Mouse (Mus musculus): Measurements from ENCODE around the gene Cpz. TPM values are rescaled to one million over a fixed set of nuclear protein-coding genes. Genes with fewer than 3 reads are reported as not detected.
A peak's percentile ranks its signal among the peaks of the same experiment; 100 is the strongest.

Cpz gene
- total RNA-seq, 2 experiments from 2014 or later, result 0.15 TPM

DNA sequence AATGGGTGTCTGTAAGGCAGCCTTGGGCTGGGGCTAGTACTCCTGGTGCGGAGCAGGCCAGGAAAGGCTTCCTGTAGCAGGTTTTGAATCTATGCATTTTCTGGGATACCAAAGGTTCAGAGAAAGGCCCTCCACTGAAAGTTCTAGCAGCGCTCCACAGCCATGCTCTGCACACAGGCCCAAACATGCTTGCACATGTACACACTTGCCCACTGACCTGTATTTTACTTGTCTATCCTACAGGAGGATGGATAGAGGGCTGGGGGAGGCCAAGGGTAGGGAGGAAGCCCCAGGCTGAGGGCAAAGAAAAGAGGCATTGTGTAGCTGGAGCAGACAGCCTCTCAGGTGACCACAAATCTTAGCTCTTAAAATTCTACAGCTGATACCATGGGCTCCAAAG is 1.1 kb downstream of the Cpz start:
- no peak for DNase-seq

DNA sequence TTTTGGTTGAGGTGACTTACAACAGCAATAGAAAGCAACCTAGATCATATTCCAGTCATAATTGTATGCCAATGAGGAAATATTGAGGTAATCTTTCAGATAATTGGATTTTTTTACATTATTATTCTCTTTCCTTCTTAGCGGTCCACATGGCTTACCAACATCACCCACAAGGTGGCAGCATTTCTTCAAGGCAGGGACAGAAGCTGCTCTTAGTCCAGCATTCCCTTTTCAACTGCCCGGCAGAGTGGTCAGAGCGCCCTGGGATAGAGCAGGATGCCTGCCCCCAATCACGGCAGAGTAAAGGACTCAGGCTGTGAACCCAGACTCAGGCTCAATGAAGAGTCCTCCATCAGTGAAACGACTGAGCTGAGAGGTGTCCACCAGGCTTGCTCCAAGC is 1.8 kb downstream of the Cpz start:
- peak; percentile 26 to 58 for DNase-seq

DNA sequence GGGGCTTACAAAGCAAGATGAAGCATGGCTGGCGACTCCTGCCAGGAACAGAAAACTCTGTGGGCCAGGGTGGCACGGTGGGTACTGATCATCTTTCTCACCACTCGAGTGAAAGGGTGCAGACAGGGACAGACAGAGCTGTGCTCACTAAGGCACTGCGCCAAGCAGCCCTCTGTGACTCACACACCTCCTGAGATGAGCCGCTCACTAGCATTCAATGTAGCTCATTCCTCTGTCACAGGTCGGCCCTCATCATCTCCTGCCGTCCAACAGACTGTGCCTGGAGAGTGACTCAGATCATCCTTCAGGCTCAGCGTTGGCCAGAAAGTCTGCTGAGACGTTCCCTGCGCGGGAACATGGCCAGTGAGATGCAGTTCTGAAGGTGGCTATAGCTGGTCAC is 8.7 kb downstream of the Cpz start:
- DNase-seq, result no peak

DNA sequence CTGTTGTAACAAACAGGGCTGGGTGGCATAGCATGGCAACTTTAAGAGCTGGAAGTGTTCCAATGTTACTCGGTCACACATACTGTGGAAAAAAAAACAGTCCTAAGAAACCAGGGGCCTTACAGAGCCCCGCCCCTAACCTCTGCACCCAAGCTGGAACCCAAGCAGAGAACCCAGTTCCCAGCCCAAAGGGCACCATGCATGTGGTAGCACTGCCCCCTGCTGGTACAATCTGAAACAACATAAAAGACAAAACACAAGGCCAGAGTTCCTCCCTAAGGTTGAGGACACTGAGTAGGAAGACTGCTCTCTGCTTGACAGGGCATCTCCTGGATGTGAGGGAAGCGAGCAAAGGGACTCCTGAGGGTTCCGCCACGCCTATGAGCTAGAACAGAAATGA is 14.9 kb downstream of the Cpz start:
- peak; percentile 22 to 49 for DNase-seq

DNA sequence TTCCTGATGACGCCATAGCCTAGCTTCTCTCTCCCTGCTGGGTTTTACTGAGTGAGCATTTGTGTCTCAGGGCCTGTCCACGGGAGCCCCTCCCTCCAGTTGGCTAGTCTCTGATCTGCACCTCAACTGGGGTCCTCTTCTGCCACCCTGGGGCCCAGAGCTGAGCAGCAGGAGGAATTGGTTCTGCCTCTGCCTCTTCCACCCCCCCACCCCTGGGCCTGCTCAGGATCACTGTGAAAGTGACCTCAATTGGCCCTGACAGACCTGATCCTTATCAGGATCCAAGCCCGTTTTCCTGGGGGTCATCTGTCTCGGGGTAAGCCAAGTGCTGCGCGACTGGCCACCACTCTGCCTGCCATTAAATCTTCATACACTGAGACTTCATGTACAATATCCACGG is 20.5 kb downstream of the Cpz start:
- no peak for DNase-seq

DNA sequence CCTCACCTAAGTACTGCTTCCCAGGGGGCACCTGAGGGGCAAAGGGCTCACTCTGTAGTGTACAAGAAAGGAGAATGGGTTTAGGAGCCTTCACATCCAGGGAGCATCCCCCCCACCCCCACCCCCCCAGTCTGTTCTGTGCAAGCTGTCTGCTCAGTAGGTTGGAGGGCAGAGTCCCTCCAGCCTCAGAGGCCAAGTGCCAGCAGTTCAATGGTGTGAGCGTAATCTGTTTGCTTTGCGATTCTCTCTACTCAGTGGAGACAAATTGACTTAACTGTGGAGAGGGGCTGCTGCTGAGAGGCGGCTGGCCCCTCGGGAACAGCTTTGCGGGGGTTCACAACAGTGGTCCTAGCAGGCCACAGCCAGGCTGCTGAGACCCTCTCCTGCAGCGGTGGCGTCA is 28.2 kb downstream of the Cpz start:
- no peak for DNase-seq

DNA sequence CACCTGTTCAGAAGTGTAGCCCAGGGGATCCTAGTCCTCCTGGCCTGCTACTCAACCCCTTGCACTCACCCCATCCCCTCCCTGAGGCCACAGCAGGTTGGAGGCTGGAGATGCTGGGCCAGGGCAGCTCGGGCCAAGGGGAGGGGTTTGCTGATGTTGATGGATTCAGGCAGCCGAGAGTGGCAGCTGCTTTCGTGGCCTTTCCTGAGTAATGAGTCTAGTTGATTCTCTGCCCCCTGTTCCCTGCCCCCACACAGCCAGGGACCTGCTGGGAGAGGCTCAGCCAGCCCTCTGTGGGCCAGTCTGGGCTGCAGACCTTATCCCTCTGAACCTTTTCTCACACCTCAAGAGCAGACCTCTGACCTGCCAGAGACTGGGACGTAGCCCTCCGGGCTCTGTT is 29.5 kb downstream of the Cpz start:
- DNase-seq, result no peak

DNA sequence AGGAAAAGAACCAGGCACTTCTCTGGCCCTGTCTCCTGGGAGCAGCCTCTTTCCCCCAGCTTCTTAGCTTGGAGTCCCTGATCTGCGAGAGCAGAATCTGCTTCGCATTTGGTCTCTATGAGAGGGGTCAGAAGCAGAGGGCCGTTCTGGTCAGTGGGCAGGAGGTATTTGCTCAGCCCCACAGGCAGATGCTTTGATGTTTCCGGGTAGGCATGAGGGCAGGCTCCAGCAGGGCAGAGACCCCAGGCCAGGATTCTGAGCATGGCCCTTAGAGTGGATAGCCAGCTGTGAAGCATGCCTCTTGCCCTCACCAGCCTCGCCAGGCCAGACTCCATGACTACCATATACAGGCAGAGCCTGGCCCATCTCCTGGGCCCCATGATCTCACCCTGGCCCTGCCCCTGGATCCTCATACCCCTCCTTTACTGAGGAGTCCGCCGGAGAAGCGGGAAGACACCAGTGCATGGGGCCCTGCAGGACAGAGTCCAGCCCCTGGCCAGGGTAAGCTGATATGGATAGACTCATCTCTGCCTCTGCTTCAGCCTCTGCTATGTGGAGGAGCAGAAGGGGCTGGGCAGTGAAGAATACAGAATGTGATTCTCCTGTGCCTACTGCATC is 30.6 kb downstream of the Cpz start:
- DNase-seq, result no peak

DNA sequence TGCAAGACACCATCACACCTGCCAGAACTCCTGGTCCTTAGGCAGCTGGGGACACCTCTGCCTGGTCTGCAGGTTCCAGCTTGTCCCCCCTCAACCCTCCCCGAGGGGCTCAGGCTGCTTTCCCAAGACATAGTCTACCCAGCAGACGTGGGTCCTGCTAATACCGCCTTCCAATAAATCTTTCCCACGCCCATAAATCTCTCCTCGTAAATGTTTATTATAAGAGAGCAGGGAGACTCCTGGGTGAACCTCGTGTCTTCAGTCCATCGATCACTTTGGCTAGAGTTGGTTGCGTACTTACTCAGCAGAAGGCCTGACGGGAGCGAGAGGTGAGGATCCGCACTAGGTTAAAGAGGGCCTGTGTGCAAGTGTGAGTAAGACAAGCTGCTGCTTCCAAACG is 31.7 kb downstream of the Cpz start:
- DNase-seq, result no peak

DNA sequence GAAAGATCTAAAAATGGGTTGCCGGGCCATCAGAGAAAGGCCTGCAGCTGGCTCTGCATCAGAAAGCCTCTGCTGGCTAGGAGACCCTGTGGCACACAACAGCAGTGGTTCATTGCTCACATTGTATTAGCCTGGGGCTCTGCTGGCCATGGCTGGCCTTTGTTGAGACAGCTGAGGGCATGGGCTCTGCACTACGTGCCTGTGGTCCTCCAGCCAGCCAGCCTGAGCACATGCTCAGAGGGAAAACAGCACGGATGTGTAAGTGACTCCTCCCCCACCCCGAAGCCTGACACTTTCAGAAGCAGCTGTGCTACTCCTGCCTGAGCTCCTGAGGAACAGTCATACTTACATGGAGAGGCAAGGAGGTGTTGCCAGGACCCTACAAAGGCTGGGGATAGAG is 46.0 kb downstream of the Cpz start:
- peak; percentile 6 to 9 for DNase-seq

DNA sequence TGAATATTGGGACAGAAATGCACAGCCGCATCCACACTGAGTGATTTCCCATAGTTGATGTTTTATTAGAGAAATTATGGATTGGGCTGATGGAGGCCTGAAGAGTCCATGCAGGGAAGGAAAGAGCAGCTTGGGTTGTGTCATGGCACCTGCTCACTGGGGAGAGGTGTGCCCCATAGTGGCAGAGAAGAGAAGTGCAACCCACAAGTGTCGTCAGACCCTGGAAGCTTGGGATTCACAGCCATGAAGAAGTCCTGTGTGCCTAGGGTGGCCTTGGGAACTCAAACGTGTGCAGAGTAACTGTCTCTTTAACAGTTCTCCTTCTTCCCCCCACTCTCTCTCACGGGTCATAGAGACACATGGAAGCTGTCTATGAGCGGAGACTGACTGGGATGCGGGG is 50.3 kb downstream of the Cpz start:
- DNase-seq, result no peak

DNA sequence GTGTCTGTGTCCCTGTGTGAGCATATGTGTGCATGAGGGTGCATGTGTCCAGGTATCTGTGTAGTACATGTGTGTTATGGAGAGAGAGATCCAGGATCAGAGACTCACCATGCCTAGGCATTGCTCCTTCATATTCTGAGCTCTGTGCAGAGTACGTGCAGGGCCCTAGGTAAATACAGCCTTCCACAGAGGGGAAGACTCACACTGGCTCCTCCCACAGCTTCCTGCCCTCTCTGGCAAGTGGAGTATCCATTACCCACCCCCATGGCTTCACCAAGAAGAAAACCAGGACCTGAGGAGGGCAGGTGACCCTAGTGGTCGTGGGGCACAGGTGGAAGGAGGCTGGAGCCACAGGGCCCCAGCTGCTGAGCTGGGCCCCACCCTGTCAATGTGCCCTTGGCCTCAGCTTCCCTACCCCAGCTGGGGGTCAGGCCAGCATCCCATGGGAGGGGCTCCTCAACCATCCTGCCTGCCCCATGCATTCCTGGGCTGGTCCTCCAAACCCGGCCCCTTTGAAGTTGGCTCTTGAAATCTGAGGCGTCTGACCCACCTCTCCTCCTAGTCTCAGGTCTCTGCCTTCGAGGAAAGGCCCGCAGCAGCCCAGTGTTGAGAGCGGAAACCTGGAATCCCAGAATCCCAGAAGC is 54.5 kb downstream of the Cpz start:
- no peak for DNase-seq

DNA sequence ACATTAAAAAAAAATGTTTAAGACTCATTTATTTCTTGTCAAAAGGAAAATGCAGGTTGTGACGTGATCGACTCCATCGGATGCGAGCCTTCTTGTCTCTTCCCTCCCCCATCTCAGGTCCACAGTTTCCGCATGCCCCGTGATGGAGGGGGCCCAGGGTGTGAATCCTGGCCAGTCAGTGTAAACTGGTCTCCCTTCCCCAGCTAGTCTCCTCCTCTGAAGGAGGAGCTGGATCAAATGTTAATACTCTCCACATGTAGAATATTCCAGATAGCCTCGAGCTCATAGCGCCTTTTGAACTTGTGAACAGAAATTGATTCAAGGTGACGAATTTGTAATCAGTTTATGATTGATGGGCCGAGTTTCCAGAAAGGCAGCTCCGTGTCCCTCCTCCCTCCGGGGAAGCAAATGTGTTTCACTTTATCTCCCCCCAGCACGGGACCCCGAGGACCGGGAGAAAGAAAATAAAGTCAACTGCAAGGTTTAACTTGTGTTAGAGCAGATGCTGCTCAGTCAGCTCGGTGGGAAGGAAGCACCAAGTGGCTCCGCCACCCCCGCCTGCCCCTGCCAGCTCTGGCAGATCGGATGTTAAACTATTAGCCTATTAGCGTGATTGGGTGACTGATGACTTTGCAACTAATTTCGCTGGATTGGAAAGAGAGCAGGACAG is 59.4 kb downstream of the Cpz start:
- peak in 1 of 2 experiments; percentile 22 for DNase-seq

DNA sequence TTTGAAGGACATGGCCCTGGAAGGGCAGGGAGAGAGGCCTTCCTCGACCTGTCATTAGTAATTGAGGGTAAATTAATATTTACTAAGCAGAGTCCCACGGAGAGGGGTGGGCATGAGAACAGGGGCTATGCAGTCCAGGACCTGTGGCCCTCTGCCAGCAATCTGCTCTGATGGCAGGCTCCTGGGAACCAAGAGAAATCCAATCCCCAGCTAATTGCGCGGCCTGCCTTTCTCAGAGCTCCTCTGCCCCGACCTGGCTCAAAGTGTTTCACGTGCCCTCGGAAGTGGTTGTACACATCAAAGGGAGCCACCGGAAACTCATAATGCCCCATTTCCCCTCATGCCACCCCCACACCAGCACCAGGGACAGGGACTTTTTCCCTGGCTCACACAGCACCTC is 63.4 kb downstream of the Cpz start:
- DNase-seq, result no peak

DNA sequence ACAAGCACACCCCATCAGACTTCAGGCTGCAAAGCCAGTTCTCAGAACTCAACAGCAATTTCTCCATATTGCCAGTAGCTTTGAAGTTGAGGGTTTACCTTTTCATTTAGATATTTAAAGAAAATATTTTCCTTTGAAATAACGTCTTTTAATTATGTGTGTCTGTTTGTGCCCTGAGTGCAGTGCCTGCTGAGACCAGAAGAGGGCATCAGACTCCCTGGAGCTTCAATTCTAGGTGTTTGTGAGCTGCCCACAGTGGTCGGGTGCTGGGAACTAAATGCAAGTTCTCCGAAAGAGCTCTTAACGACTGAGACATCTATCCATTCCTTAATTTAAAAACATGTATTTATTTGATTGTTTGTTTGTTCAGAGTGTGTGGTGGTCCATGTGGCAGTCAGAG is 65.7 kb downstream of the Cpz start:
- DNase-seq, result no peak

DNA sequence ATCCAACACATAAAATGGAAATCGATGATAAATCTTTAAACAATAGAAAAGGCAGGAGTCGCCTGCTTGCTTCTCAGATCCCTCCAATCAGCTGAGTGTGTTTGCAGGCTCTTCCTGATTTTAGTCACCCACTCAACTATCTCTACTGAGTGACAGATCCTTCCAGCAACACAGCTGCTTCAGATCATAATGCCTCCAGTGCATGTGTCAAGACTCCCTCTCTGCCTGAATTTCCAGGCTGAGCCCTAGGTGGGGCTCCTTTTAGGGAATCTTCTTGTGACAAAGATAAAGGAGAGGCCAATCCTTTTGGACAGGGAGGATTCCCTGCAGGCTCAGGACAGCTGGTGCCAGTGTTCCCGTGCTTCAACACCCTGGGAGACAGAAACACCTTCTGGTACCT is 67.2 kb downstream of the Cpz start:
- no peak for DNase-seq

DNA sequence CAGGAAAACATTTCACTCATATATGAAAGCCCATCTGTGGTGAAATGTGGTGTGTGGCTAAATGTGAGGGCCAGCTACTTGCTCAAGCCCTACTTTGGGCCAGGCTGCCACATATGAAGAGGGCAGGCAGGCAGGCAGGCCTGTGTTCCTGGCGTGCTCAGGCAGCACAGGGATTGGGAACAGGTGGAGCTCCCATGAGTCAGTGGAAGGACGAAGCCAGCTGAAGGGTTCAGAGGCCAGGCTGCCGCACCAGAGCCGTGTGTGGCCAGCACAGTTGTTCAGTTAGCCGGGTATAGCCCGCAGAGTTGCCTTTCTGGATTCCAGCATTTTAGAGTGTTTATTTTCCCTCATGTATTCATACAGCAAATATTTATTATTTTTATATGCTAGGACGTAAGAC is 68.1 kb downstream of the Cpz start:
- no peak for DNase-seq

DNA sequence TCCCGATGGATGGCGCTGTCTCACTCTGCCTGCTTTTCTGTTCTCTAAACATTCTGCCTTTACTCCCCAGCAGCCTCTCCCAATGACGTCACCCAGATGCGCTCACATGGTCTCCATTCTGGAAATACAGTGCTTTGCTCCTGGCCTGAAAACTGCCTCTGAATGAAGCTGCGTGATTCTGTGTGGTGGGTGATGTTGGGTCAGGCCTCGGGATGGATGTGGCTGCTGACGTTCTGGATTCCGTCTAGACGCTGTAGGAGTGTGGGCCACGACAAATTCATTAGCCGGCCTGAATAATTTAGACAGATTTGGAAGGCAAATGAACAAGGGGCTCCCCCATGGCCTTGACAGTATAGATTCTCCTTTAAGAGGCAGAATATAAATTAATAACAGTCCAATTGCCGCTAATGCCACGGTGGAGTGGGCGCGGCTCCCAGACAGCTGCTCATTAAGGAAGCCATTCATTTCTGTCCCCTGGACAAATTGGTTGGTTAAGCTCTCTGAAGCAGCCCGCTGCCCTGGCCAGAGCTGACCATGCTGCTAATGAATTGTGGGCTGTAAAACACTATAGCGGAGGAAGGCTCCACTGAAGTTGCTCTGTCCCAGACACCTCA is 71.2 kb downstream of the Cpz start:
- peak; percentile 23 for DNase-seq

Other genes with a start within 250 kb of the Cpz start
- 10 to 100 TPM; 26.9 to 27.2 TPM for gene Adra2c, start 247.4 kb downstream of the Cpz start, total RNA-seq (2021)
- not detected for gene Hmx1, start 136.6 kb downstream of the Cpz start, total RNA-seq (2021)
- 1 to 10 TPM; 7.6 to 9.1 TPM for gene Trmt44, start 49.4 kb upstream of the Cpz start, total RNA-seq (2021)
- gene Acox3, start 57.3 kb upstream of the Cpz start, total RNA-seq (2021), result 10 to 100 TPM; 26.3 to 28.8 TPM
- 1 to 10 TPM; 3.8 to 7.3 TPM for gene Htra3, start 154.1 kb upstream of the Cpz start, total RNA-seq (2021)
- 1 to 10 TPM; 1.6 to 2.7 TPM for gene Sh3tc1, start 214.3 kb upstream of the Cpz start, total RNA-seq (2021)
- gene Ablim2, start 232.2 kb upstream of the Cpz start, total RNA-seq (2021), result 100 to 1,000 TPM; 128 to 145 TPM

Data from layer of hippocampus, postnatal 36 days (tissue).